Mouse (Mus musculus): ENCODE data around the gene Ybx1. TPM values are rescaled to one million over a fixed set of nuclear protein-coding genes. Genes with fewer than 3 reads are reported as not detected.
A peak's percentile ranks its signal among the peaks of the same experiment; 100 is the strongest.

The Ybx1 gene
- polyA plus RNA-seq, 1 experiment from 2014 or later, result 536 TPM

DNA sequence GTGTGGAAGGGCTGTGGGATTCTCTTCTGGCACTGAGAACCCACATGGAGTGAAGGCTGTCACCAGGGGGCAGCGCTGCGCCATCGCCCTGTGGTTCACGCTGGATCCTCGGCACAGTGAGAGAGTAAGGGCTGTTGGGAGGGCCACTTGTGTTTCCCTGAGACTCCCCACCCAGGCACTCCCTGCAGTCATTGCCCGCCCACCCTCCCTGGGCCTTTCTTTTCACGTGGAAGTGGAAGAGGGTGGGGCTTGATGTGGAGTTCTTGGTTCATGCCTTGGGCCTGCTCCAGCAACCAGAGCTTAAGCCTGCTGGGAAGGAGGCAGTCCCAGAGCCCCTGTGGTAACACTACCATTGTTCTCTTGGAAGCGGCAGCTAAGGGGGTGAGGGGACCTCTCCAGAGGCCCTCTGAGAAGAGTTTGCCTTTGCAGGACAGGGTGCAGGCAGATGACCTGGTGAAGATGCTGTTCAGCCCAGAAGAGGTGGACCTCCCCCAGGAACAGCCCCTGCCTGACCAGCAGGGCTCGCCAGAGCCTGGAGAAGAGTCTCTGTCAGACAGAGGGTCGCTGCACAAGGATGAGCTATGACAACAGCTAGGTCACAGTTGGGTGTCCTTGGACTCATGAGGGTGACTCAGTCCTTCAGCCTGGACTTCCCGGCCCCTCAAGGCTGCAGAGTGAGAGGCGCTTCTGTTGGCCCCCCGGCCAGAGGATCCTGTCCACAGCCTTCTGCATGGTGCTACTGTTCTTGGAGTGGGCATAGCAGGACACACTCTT, 46.8 kb downstream of the Ybx1 start:
- H3K9me3 ChIP-seq, result no peaks in the 10 kb centered on the region
- ATAC-seq (ENCODE audit: extremely low read depth, insufficient number of reproducible peaks, low FRiP score, low TSS enrichment), result no peak
- H3K27me3 ChIP-seq (replicated peaks), result no peaks in the 10 kb centered on the region
- no peak overlapping the region for H3K4me3 ChIP-seq
- H3K4me2 ChIP-seq, result no peak overlapping the region
- H3K9ac ChIP-seq, result peak overlapping the region; percentile 33; the same call in 1 of the 2 replicates
- 38% methylated on average over 13 of the region's 13 CpGs for WGBS
- no peak overlapping the region; the same call in 1 of the 2 replicates for H3K27ac ChIP-seq (replicated peaks)
- peaks cover 31% of the 10 kb centered on the region for H3K4me1 ChIP-seq
- H3K36me3 ChIP-seq, result peaks cover 59% of the 10 kb centered on the region

- H3K4me2 ChIP-seq, result no peak overlapping the region
- no peaks in the 10 kb centered on the region for H3K9me3 ChIP-seq
- peak overlapping the region; percentile 33; the same call in 1 of the 2 replicates for H3K9ac ChIP-seq
- no peak overlapping the region for H3K27ac ChIP-seq (replicated peaks)
- WGBS, result 75% methylated on average over 14 of the region's 14 CpGs
- peaks cover 31% of the 10 kb centered on the region for H3K4me1 ChIP-seq
- no peak for ATAC-seq (ENCODE audit: extremely low read depth, insufficient number of reproducible peaks, low FRiP score, low TSS enrichment)
- H3K27me3 ChIP-seq (replicated peaks), result no peaks in the 10 kb centered on the region
- H3K36me3 ChIP-seq, result peaks cover 68% of the 10 kb centered on the region
- H3K4me3 ChIP-seq, result no peak overlapping the region
Observed at GRCm38 (mm10) chr4:119246688-119247225, 47.6 kb downstream of the Ybx1 start.

DNA sequence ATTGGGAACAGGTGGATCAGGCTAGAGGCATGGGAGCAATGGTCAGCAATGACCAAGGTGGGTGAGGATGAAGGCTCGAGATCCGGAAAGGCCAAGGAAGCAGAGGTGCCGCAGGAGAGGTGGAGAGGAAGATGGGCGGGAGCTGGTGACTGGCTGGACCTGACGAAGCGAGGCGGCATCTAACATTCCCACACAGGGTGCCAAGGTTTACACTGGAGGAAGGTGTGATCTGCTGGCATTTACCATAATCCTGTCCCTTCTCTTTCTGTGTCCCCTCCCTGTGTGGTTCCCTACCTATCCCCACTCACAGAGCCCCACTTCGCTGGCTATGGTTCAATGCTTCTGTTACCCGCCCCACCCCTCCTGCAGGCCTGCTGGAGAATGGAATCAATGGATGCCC, 48.4 kb downstream of the Ybx1 start:
- Histone ChIP-seq H3K4me1 (peaks cover 31% of the 10 kb centered on the region), H3K27ac (replicated peaks) (no peak overlapping the region; the same call in 1 of the 2 replicates), H3K27me3 (replicated peaks) (no peaks in the 10 kb centered on the region), H3K9ac (no peak overlapping the region), H3K9me3 (no peaks in the 10 kb centered on the region), H3K4me2 (no peak overlapping the region), H3K4me3 (no peak overlapping the region), H3K36me3 (peaks cover 76% of the 10 kb centered on the region)
- no peak for ATAC-seq (ENCODE audit: extremely low read depth, insufficient number of reproducible peaks, low FRiP score, low TSS enrichment)
- WGBS, result 81% methylated on average over 9 of the region's 9 CpGs

DNA sequence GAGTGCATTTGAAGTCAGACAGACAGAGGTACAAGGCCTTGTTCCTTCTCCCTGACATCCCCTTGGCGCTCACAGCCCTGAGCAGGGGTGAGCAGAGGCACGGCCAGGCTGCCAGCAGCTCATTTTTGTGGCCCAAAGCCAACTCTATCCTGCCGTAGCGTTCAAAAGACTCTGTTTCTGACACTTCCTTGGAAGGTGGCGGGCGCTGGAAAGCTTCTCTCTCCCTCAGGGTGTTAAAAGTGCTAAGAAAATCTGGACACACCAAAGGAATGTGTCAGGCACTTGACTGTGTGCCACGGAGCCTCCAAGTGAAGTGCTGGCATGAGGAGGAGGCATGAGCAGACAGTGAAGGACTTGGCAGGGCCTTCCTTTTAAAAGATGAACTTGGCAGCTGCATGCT, 48.8 kb downstream of the Ybx1 start:
- no peak for ATAC-seq (ENCODE audit: extremely low read depth, insufficient number of reproducible peaks, low FRiP score, low TSS enrichment)
- Histone ChIP-seq H3K4me3 (no peak overlapping the region), H3K4me2 (no peak overlapping the region), H3K36me3 (peaks cover 80% of the 10 kb centered on the region), H3K27ac (replicated peaks) (peak overlapping the region; percentile 58), H3K9me3 (no peaks in the 10 kb centered on the region), H3K27me3 (replicated peaks) (no peaks in the 10 kb centered on the region), H3K4me1 (peaks cover 31% of the 10 kb centered on the region), H3K9ac (no peak overlapping the region)
- WGBS, result 35% methylated on average over 7 of the region's 7 CpGs

DNA sequence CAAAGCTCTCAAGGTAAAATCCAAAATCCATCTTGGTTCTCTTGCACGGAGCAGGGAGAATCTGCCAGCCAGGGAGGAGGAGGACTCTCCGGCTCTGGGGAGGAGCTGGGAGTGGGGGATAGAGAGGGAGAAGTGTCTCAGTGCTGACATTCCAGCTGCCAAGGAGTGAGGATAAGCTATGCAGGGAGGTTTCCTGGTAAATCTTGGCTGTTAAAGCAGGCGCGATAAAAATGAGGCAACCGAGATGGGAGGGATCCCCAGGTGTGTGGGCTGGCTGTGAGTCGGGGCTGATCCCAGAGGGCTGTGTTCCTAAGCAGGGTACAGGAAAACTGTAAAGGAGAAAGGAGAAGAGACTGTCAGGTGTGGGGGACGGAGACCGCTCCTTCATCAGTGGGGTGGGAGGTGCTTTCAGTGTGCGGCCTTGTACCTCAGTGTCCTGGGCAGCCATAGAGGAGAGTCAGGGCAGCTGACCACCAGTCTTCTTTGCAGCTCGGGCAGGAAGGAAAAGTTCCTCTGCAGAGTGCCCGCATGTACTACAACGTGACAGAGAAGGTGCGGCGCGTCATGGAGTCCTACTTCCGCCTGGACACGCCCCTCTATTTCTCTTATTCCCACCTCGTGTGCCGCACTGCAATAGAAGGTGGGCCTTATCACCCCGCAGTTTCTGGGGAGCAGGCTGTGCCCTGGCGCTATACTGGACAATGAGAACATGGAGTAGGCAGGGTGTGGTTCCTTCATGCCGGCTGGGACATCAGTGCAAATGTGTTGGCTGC, 49.8 kb downstream of the Ybx1 start:
- 67% methylated on average over 22 of the region's 22 CpGs for WGBS
- ATAC-seq (ENCODE audit: extremely low read depth, insufficient number of reproducible peaks, low FRiP score, low TSS enrichment), result no peak
- peak overlapping the region; percentile 58; the same call in 1 of the 2 replicates for H3K27ac ChIP-seq (replicated peaks)

DNA sequence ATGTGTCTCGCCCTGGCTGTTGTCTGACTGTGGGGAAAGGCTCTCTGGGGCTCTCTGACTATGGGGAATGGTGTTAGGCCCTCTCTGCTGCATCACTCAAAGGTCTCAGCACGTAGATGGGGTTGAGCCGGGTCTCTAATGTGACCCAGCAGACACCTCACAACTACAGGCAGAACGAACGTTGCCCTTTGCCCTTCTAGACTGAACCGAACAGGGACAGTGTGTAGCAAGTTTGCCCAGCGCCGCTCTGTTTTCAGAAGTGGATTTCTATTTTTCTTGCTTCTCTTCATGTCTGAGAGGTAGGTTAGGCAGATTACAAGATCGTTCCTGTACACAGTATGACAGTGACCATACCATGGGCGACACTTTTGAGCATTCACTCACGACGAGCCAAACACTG, 51.8 kb downstream of the Ybx1 start:
- H3K4me3 ChIP-seq, result no peak overlapping the region
- 89% methylated on average over 12 of the region's 12 CpGs for WGBS
- no peak for ATAC-seq (ENCODE audit: extremely low read depth, insufficient number of reproducible peaks, low FRiP score, low TSS enrichment)
- no peaks in the 10 kb centered on the region for H3K27me3 ChIP-seq (replicated peaks)
- H3K4me2 ChIP-seq, result no peak overlapping the region
- no peaks in the 10 kb centered on the region for H3K9me3 ChIP-seq
- no peak overlapping the region for H3K27ac ChIP-seq (replicated peaks)
- no peak overlapping the region for H3K9ac ChIP-seq
- peaks cover 92% of the 10 kb centered on the region for H3K36me3 ChIP-seq
- H3K4me1 ChIP-seq, result peaks cover 30% of the 10 kb centered on the region

More for the DNA sequence above, 49.8 kb downstream of the Ybx1 start:
- H3K9ac ChIP-seq, result 0 out of 2 replicates have a peak overlapping the region, but pooled peaks have one; percentile 24
- H3K9me3 ChIP-seq, result no peaks in the 10 kb centered on the region
- H3K4me3 ChIP-seq, result no peak overlapping the region
- H3K4me1 ChIP-seq, result peaks cover 31% of the 10 kb centered on the region
- peaks cover 89% of the 10 kb centered on the region for H3K36me3 ChIP-seq
- no peaks in the 10 kb centered on the region for H3K27me3 ChIP-seq (replicated peaks)
- no peak overlapping the region for H3K4me2 ChIP-seq

- no peak for ATAC-seq (ENCODE audit: extremely low read depth, insufficient number of reproducible peaks, low FRiP score, low TSS enrichment)
- Histone ChIP-seq H3K9me3 (no peaks in the 10 kb centered on the region), H3K4me3 (no peak overlapping the region), H3K4me1 (peaks cover 25% of the 10 kb centered on the region), H3K36me3 (peaks cover 93% of the 10 kb centered on the region), H3K27ac (replicated peaks) (no peak overlapping the region), H3K27me3 (replicated peaks) (no peaks in the 10 kb centered on the region), H3K4me2 (no peak overlapping the region), H3K9ac (no peak overlapping the region)
- WGBS, result 71% methylated on average over 14 of the region's 14 CpGs
Observed at GRCm38 (mm10) chr4:119241664-119242063, 52.7 kb downstream of the Ybx1 start.

DNA sequence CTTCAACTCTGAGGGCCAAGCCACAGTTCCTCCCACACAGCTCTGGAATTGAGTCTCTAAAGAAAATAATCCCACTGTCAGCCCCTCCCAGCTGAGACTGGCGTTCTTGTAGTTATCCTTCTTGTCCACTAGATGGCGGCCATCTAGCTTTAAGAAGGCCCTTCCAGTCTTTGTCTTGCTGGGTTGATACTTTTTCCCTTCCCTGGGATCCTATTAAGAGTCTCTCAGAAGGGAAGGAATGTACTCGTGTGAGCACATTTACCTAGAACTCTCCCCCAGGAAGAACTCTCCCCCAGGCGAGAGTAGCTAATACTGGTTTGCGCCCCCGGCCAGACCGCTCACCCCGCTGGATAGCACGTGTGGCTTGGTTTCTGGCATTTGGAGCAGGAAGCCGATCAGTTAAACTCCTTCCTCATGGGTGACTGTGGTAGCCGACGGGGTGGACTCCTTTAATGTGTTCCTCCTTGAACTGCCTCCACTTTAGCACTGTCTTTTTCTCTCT, 55.2 kb downstream of the Ybx1 start:
- Histone ChIP-seq H3K27ac (replicated peaks) (0 out of 2 replicates have a peak overlapping the region, but pooled peaks have one; percentile 34), H3K4me2 (no peak overlapping the region; the same call in 1 of the 2 replicates), H3K4me1 (peaks cover 16% of the 10 kb centered on the region), H3K4me3 (no peak overlapping the region), H3K27me3 (replicated peaks) (no peaks in the 10 kb centered on the region), H3K36me3 (peaks cover 82% of the 10 kb centered on the region), H3K9me3 (no peaks in the 10 kb centered on the region), H3K9ac (peak overlapping the region; percentile 53; the same call in 1 of the 2 replicates)
- no peak for ATAC-seq (ENCODE audit: extremely low read depth, insufficient number of reproducible peaks, low FRiP score, low TSS enrichment)
- WGBS, result 45% methylated on average over 12 of the region's 12 CpGs

- peaks cover 76% of the 10 kb centered on the region for H3K36me3 ChIP-seq
- 55% methylated on average over 3 of the region's 3 CpGs for WGBS
Observed at GRCm38 (mm10) chr4:119238661-119239060, 55.7 kb downstream of the Ybx1 start.

DNA sequence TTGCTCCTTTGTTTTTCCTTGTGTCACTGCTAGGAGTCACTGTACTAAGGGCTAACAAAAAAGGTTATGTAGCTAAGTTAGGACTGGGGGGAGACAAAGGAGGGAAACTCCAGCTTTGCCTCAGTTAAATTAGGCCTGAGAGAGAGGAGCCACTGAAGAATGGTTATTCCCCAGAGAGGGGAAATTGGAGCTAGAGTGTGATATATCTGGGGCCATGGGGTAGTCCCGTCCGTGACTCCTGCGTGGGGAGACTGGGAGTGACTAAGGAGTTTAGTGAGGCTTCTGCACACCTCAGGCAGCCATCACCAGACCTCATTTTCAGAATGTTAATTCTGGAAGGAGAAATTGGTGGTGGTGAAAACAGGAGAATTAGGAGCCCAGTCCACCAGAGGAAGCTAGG, 60.1 kb downstream of the Ybx1 start:
- Histone ChIP-seq H3K4me3 (peak overlapping the region; percentile 89), H3K4me1 (peaks cover 29% of the 10 kb centered on the region), H3K27ac (replicated peaks) (no peak overlapping the region; the same call in 1 of the 2 replicates), H3K36me3 (peaks cover 34% of the 10 kb centered on the region), H3K9me3 (no peaks in the 10 kb centered on the region), H3K9ac (peak overlapping the region; percentile 94), H3K4me2 (peak overlapping the region; percentile 89), H3K27me3 (replicated peaks) (no peaks in the 10 kb centered on the region)
- ATAC-seq (ENCODE audit: extremely low read depth, insufficient number of reproducible peaks, low FRiP score, low TSS enrichment), result no peak
- WGBS, result 63% methylated on average over 3 of the region's 3 CpGs

More at GRCm38 (mm10) chr4:119238661-119239060, 55.7 kb downstream of the Ybx1 start:
- no peak for ATAC-seq (ENCODE audit: extremely low read depth, insufficient number of reproducible peaks, low FRiP score, low TSS enrichment)
- no peaks in the 10 kb centered on the region for H3K27me3 ChIP-seq (replicated peaks)
- H3K9me3 ChIP-seq, result no peaks in the 10 kb centered on the region
- peaks cover 21% of the 10 kb centered on the region for H3K4me1 ChIP-seq
- H3K4me3 ChIP-seq, result no peak overlapping the region
- H3K4me2 ChIP-seq, result no peak overlapping the region
- H3K9ac ChIP-seq, result no peak overlapping the region
- no peak overlapping the region for H3K27ac ChIP-seq (replicated peaks)
